Mouse (Mus musculus) urinary bladder, postnatal 36 days (tissue): ENCODE results near the gene Capn5.
A peak's percentile ranks its signal among the peaks of the same experiment; 100 is the strongest.

Experiments used
- DNase-seq, 2 experiments: peaks; one replicate each; pipeline ENCODE4 v3.0.0; 2022; ENCODE audit warnings: low spot score in 2 of 2, mixed read lengths in 1 of 2

The Capn5 gene

DNA sequence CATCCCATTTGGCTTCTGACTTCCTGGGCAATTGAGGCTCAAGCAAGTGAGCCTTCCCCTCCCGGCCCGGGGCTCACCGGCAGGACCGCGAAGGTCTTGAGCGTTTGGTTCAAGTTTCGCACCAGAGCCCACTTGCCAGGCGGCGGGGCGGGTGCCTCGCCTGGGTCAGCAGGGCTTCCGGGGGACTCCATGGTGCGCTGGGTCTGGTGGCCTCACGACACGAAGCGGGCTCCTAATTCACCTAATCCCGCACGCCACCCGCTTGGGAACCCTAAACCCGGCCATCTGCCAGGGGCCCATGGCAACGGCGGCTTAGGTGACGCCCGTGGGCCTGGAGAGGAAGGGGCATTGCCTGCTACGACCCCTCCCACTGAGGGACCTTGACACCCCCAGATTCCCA is 66.8 kb downstream of the Capn5 start:
- no peak for DNase-seq

DNA sequence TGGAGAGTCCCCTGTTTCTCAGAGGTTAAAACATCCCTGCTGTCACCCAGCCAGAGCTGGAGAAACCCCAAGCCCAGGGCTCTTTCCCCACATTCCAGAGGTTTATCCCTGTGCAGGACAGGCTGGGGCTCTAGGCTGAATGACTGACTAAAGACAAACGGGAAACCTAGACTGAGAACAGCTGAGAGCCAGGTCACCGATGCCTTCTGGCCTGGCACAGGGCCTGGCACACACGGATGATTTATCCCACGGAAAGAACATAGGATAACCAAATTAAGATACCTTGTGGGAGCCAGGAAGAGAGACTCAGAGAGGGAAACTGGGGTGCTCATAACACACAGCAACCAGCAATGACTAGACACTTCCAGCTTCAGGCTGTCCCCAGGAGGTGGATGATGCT is 68.3 kb downstream of the Capn5 start:
- no peak for DNase-seq

DNA sequence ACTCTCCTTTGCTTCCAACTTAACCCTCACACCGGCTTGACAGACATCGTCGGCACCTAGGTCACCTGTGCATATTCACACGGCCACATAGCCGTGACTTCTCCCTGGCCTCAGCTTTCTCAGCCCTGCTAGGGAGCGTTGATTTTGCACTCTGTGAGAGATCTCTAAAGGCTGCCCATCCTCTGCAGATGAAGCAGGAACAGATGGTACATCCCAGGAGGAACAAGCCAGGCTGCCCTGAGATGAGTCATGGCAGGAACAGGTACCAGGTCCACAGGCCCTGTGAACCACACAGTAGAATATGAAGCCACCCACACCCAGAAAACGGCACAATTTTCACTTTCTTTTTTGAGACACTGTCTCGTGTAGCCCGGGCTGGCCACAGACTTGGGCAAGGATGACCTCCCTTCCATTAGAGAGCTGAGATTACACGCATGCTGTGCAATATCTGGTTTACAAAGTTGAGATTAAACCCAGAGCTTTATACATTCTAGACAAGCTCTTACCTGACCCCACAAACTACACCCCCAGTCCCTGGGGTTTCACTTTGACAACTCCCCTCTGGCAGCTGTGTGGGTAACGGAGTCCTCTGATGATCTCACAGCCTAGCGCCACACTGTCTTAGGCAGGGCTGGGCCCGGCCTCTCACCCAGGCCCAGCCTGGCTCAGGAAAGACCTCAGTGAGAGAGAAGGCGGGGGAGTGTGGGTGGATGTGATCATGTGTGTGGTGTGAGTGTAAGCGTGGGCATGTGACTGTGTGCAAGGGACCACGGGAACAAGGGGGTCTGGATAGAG is 69.2 kb downstream of the Capn5 start:
- no peak for DNase-seq

DNA sequence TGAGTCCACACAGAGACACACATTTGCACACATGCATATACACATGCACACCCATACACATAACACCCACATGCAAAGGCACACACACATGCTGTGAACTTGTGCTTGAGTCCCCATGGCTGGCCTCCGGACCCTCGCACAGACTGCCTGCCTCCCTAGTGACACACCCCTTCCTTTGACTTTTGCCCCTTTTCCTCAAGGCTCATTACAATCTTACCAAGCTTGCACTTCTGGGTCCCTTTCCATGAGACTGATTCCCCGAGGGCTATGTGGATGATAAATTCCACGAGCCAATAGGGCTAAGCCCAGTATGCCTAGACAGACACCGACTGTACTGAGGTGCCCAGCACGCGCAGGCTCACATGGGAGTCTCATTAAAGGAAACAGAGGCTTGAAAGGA is 71.8 kb downstream of the Capn5 start:
- DNase-seq = no peak

DNA sequence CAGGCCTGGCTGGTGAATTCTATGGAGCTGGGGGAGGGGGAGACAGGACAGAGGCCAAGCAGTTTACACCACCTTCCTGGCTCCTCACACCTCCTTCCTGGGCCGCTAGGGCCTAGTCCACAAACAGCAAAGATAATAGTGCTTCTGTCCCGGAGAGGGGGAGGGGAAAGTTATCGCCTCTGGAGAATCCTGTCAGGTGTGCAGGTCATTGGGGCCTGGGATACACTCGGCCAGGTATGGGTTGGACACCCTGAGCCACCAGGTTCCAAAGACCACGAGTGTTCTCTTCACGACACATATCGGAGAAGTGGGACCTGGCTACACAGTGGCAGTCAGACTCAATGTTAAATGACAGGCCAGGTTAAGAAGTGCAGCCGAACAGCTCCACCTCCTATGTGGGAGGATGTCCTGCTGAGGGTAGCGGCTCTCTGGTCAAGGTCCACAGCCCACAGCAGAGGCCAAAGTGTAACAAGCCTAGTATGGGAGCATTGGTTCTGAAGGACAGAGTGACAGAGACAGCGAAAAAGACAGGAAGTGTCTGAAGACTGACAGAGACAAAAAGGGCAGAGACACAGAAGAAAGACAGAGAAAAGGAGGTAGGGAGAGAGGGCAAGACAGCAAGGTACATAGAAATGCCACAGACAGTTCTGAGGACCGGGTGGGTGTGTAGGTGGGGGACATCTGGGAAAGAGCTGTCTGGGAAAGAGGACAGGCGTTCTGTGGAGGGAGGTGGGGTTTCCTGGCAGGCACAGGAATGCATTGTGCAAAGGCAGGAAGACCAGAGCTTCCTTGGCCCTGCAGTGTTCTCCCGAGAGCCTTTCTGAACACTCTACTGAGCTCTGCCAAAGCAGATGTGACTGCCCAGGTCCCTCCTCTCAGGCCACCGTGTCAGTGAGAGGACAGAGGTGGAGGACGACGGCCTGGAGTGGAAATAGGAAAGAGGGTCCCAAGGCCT is 73.3 kb downstream of the Capn5 start:
- DNase-seq = no peak

DNA sequence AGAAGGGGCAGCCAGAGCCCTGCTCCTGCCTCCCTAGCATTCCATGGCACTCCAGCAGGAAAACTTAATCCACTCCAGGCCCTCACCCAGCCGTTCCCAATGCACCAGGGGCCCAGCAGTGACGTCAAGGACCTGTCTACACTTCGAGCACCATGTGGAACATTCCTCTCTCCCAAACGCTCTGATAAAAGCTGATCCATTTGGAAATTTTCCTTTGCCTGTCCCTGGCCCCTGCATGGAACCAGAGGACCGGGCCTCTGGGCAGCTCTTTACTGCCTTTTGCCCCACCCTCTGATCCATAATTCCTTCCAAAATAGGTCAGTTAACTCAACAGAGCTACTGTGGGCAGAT is 74.2 kb downstream of the Capn5 start:
- no peak for DNase-seq

GRCm38 (mm10) chr7:98103002-98103941 is 74.8 kb downstream of the Capn5 start:
- peak; percentile 71 for DNase-seq

DNA sequence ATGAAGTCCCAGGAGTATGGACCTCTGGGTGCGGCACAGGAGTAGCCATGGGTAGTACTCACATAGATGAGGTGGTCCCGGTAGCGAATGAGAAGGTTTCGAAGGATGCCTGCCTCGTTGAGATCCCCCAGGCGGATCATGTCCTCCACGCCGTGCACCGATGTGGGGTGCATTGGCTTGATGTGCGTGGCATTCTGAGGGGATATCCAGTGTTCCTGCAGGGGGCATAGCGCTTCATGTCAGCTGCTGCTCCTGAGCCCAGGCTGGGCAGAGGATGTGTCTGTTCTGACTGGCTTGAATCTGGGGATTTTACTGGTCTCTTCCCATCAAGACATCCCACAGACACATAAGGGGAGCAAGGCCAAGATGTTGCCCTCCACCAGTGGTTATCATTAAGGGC is 75.6 kb downstream of the Capn5 start:
- no peak for DNase-seq

- no peak for DNase-seq
These were observed 80.5 kb downstream of the Capn5 start for GRCm38 (mm10) chr7:98097557-98097956.

DNA sequence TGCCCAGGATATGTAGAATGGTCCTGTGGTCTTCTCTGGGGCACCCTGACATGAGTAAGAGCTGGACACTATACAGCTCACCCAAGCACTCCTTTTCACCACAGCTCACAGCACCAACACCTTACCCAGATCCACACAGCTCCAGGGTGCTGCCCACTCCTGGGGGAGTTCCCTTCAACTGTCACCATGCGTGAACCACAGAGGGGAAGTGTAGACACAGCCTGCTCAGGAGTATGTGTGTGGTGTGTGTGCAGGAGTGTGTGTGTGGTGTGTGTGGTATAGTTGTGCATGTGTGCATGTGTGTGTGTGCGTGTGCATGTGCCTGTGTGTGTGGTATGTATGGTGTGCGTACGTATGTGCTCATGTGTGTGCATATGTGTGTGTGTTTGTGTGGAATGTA is 82.2 kb downstream of the Capn5 start:
- DNase-seq = no peak

DNA sequence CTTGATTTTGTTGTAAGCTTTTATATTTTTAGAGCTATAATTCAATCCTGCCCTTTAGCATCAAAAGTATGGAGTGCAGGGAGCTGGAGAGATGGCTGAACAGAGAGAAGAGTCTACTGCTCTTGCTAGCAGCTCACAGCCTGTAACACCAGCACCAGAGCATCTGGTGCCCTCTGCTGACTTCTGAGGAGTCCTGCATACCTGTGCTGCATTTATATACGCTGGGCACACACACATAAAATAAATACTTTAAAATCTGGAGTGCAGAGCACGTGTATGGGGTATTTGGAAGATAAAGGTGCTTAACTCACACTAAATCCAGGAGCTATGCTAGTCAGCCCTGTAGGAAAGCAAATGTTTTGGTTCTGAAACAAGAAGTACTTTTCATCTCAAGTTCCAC is 91.7 kb downstream of the Capn5 start:
- DNase-seq = no peak

- DNase-seq = no peak
These were observed 92.8 kb downstream of the Capn5 start for GRCm38 (mm10) chr7:98085314-98085713.

DNA sequence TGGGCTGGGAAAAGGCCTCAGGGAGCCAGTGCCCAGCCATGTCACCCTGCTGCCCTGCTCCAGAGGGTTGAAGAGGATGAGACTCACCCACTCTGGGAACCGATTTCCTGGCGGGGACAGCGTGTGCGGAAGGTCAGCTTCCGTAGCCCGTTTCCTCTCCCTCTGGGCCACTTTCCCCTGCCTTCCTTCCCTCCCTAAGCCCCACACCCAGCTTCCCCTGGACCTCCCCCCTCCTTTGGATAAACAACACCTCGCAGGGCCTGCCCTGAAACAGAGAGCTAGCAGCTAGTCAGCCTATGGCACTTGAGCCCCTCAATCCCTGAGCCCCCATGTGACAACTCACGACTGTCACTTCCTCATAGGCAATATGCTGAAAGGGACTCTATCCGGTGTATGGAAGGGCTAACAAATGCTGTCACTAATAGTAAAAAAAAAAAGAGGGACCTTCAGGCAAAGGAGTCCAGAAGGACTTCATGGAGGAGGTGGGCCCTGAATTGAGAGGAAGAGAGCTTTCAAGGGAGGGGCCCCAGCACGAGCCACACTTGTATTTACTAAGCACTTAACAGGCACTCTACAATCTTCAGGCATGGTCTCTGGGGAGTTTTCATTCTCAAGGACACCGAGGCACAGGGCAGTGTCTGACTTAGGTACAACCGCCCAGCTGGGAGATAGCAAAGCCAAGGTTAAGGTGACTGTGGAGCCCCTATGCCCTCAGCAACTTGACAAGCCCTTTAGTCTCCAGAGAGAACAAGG is 93.4 kb downstream of the Capn5 start:
- DNase-seq = no peak

DNA sequence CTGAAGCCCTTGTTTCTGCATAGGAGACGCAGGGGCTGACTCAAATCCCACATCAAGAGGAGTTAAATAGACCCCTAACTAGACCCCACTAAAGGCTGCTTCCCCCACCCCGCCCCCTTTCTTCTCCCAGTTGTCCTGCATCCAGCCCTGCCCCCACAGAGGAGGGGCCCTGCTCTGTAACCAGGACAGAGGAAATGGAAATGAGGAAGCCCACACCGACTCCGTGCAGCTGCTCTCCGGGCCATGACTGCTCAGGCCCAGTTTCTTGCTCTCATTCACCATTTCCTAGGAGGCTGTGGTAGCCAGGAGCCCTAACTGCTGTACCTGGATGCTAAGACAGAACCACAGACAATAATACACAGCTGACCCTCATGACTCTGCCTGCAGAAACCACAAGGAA is 95.7 kb downstream of the Capn5 start:
- no peak for DNase-seq

GRCm38 (mm10) chr7:98077453-98077852 is 100.6 kb downstream of the Capn5 start:
- no peak for DNase-seq

DNA sequence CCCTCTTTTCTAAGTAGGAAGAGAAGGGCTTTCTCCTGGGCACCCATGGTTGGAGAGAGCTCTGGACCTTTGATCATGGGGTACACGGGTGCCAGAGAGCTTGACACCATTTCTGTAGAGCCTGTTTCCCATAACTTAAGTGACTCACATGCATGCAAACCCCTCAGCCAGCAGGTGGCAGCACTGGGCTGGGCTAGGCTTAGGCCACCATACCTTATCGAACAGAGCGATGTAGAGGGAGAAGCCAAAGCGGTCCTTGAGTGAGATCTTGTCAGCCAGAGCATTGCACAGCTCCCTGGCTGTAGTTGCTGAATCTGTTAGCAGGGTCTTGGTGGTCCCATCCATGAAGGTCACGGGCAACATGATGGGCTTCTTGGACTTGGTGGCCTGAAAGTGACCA is 106.5 kb downstream of the Capn5 start:
- DNase-seq = peak; percentile 68 to 78
